Mouse (Mus musculus) testis, adult 2 months (tissue): Measurements from ENCODE around the gene Chst8.

Experiments
- CTCF ChIP-seq: fragments of 200-500 bp; IDR thresholded peaks from 2 replicates; pipeline ENCODE4 v1.5.1; 2012; ENCODE audit warnings: low read depth, mild to moderate bottlenecking, inconsistent platforms, low read length, moderate library complexity; ENCODE audit not compliant: control insufficient read depth, insufficient read depth, insufficient replicate concordance
- POLR2A ChIP-seq: fragments of 200-500 bp; IDR thresholded peaks from 2 replicates; pipeline ENCODE4 v1.6.1; 2012; ENCODE audit warnings: low read depth, mild to moderate bottlenecking, inconsistent platforms, low read length, moderate library complexity; ENCODE audit not compliant: control insufficient read depth

DNA sequence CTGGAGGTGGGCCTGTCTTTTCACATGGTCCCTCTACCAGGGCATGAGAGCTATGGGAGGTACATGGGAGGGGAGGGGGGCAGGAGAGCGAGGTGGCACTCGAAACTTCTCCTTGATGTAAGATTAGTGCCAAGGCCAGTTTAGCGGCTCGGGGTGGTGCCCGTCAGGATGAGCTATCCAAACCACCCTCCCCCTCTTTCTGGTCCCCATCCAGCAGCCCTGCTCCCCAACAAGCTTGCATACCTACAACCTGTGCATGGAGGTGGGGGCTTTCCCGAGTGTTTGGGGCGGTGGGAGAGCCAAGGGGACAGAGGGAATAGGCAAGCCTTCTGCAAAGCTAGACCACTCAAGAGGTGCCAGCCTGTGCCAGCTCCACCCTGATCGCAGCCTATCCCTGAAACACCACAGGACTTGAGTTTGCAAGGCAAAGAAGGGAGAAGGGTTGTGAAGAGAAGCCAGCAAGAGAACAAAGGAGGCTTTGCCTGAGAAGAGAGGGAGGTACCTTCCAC is 182.8 kb downstream of the Chst8 start:
- no peak for TF ChIP-seq CTCF
- TF ChIP-seq POLR2A, result no peak
